ENCODE assay signal across 8 mouse cellular contexts in genomic region chr10:80577195-80578130, GRCm38 (mm10). TPM values are rescaled to one million over a fixed set of nuclear protein-coding genes. Genes with fewer than 3 reads are reported as not detected.
DNase-seq lines count a peak whose midpoint lies in the region; ATAC-seq and TF ChIP-seq lines count a peak whose summit lies in the region.

TSS of gene Klf16 (minus strand) at chr10:80577321.

- no peak for TF ChIP-seq CTCF in G1E (IDR thresholded peaks at IDR 0.05; ENCODE audit: low read depth, low read length)
- TF ChIP-seq CTCF in forebrain, postnatal 0 days (IDR thresholded peaks at IDR 0.05; ENCODE audit: low read depth), result no peak

- H3K4me3 ChIP-seq in G1E (ENCODE audit: low read depth, low read length), result peak within 1 kb of the TSS; percentile 96
- H3K4me3 ChIP-seq in forebrain, postnatal 0 days (ENCODE audit: low read depth, low read length), result peak within 1 kb of the TSS; percentile 71
- H3K4me3 ChIP-seq in lung, embryonic 15.5 days, result peak within 1 kb of the TSS; percentile 88

- H3K4me1 ChIP-seq in G1E (ENCODE audit: insufficient read depth, low read depth, low read length), result peaks cover 82% of the 10 kb centered on the region
- peaks cover 16% of the 10 kb centered on the region for H3K4me1 ChIP-seq in forebrain, postnatal 0 days (ENCODE audit: insufficient read depth)
- H3K4me1 ChIP-seq in lung, embryonic 15.5 days, result peaks cover 48% of the 10 kb centered on the region

- peak within 1 kb of the TSS; percentile 91 for H3K4me2 ChIP-seq in forebrain, postnatal 0 days (ENCODE audit: low read depth)
- H3K4me2 ChIP-seq in lung, embryonic 15.5 days, result peak within 1 kb of the TSS; percentile 97

- WGBS in forebrain, postnatal 0 days, result under 1% methylated on average over 78 of the region's 97 CpGs
- under 1% methylated on average over 77 of the region's 97 CpGs for WGBS in lung, embryonic 15.5 days

- DNase-seq in G1E (ENCODE audit: low spot score), result peak; percentile 93
- DNase-seq in cerebellum, adult 18-20 months, result peak; percentile 87 to 90
- DNase-seq in forebrain, postnatal 0 days, result peak; percentile 97
- DNase-seq in heart, postnatal 4 days, result peak; percentile 99
- peak; percentile 94 to 95 for DNase-seq in layer of hippocampus, adult 8-10 months (ENCODE audit: low spot score in 2 of 2)
- DNase-seq in ovary, adult 18-20 months (ENCODE audit: low spot score), result peak; percentile 97
- DNase-seq in thymus, postnatal 0 days (ENCODE audit: low spot score), result peak; percentile 97

- H3K9ac ChIP-seq in forebrain, postnatal 0 days, result peak within 1 kb of the TSS; percentile 81
- H3K9ac ChIP-seq in lung, embryonic 15.5 days, result peak within 1 kb of the TSS; percentile 75

- H3K27ac ChIP-seq in forebrain, postnatal 0 days (ENCODE audit: low read depth, low read length), result peak within 1 kb of the TSS; percentile 81
- peak within 1 kb of the TSS; percentile 93 for H3K27ac ChIP-seq in lung, embryonic 15.5 days

- H3K27me3 ChIP-seq in G1E (ENCODE audit: insufficient read depth, low read length), result no peaks in the 10 kb centered on the region
- no peaks in the 10 kb centered on the region for H3K27me3 ChIP-seq in forebrain, postnatal 0 days (ENCODE audit: insufficient read depth, low read length)
- H3K27me3 ChIP-seq in lung, embryonic 15.5 days, result no peaks in the 10 kb centered on the region

- H3K36me3 ChIP-seq in G1E (replicated peaks), result peaks cover 50% of the 10 kb centered on the region
- H3K36me3 ChIP-seq in forebrain, postnatal 0 days (ENCODE audit: insufficient read depth), result 0 out of 2 replicates have a peak, but pooled peaks cover under 1% of the 10 kb centered on the region
- peaks cover 7% of the 10 kb centered on the region; the same call in 1 of the 2 replicates for H3K36me3 ChIP-seq in lung, embryonic 15.5 days

- ATAC-seq in G1E (ENCODE audit: extremely low read depth, insufficient number of reproducible peaks, low FRiP score, poor library complexity, severe bottlenecking), result peak; percentile 57
- peak; percentile 80 for ATAC-seq in forebrain, postnatal 0 days
- ATAC-seq in lung, embryonic 15.5 days (ENCODE audit: borderline replicate concordance, extremely low read depth, low FRiP score, low TSS enrichment), result peak; percentile 88

- H3K9me3 ChIP-seq in G1E (replicated peaks), result no peaks in the 10 kb centered on the region
- H3K9me3 ChIP-seq in forebrain, postnatal 0 days (ENCODE audit: low read length), result no peaks in the 10 kb centered on the region
- no peaks in the 10 kb centered on the region for H3K9me3 ChIP-seq in lung, embryonic 15.5 days

RNA-seq across cellular contexts. Expression of gene Klf16, which starts in this region (rescaled TPM):
- total RNA-seq in G1E (2014; fragmentation: Nextera tagmentation) (10.8 and 14.0 TPM in 2 replicates), G1E (2017) (6.1 and 8.1 TPM in 2 replicates)
- polyA plus RNA-seq in G1E (2012), result 105 and 141 TPM in 2 replicates
- 17.9 and 18.7 TPM in 2 replicates for total RNA-seq in forebrain, postnatal 0 days (2014; rRNA removed)
- polyA plus RNA-seq in forebrain, postnatal 0 days (2015; fragmentation: Nextera tagmentation; extraction: Ambion mirVana), result 13.3 and 14.1 TPM in 2 replicates
- 10 to 100 TPM in 1 of 2 experiments, 1 to 10 TPM in 1; 9.6 to 10.4 TPM for total RNA-seq in heart, postnatal 4 days (2021)
- 10 to 100 TPM; 47.5 to 51.9 (median 49.3) TPM for total RNA-seq in layer of hippocampus, adult 8-10 months (2022)
- polyA plus RNA-seq in lung, embryonic 15.5 days (2015; fragmentation: Nextera tagmentation; extraction: Ambion mirVana), result 10.1 and 10.2 TPM in 2 replicates
- polyA plus RNA-seq in thymus, postnatal 0 days (2015; fragmentation: Nextera tagmentation; extraction: Ambion mirVana), result 7.7 and 9.5 TPM in 2 replicates

Comparison
In these comparisons a context has a peak if more than half of its experiments do, and no peak if none do; other contexts are left out.
1. Peak in every context shown above with its lines: DNase-seq, ATAC-seq, H3K4me3 ChIP-seq and H3K27ac ChIP-seq.